Mouse (Mus musculus) ES-E14 (cell line): Measurements from ENCODE around the gene Pcyt2.

Experiments
- HCFC1 ChIP-seq: IDR thresholded peaks from 2 replicates; pipeline ENCODE4 v1.6.1; 2012; ENCODE audit warnings: low read length, inconsistent platforms, borderline replicate concordance; ENCODE audit not compliant: insufficient read depth
- MAFK ChIP-seq: IDR thresholded peaks from 2 replicates; pipeline ENCODE4 v1.6.1; 2014; ENCODE audit warnings: mild to moderate bottlenecking, low read depth, low read length, inconsistent platforms; ENCODE audit not compliant: insufficient read depth
- ZC3H11A ChIP-seq: IDR thresholded peaks from 2 replicates; pipeline ENCODE4 v1.6.1; 2012; ENCODE audit warnings: low read depth, mild to moderate bottlenecking, inconsistent platforms, low read length, borderline replicate concordance
- ZNF384 ChIP-seq: IDR thresholded peaks from 2 replicates; pipeline ENCODE4 v1.6.1; 2012; ENCODE audit warnings: low read depth, low read length, inconsistent platforms

DNA sequence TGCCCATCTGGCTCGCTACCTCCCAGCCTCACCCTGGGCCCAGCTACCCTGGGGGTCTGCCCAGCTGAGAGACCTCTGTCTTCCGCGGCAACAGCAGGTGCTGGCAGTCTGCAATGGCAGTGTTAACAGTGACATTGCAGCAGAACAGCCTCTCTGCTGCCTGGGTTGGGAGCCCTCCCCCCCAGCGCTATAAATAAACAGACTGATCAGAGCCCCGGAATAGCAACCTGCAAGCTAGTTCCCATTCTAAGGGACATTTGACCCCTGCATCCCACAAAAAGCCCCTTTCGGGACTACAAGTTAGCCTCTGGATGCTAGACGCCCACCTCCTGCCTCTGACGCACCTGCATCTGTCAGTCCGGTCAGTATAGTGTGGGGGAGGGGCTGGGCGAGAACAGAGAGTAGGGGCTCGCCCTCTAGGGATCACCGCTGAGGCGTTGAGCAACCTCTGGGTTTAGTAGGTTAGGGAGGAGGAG lies 30.3 kb upstream of the Pcyt2 start, which contains the start of gene Myadml2:
- TF ChIP-seq ZC3H11A (no peak), HCFC1 (no peak), ZNF384 (no peak), MAFK (no peak)
